Mouse (Mus musculus) myocyte (in vitro differentiated cells): ENCODE measurements around the gene Gm9936.

Experiments used
- CEBPB ChIP-seq: IDR thresholded peaks from 2 replicates; pipeline ENCODE4 v1.6.1; 2011; ENCODE audit warnings: mild to moderate bottlenecking, moderate library complexity; ENCODE audit not compliant: poor library complexity, insufficient read depth, severe bottlenecking
- POLR2A ChIP-seq: IDR thresholded peaks from one replicate; pipeline ENCODE4 v1.6.1; 2011; ENCODE audit warnings: low read depth, mild to moderate bottlenecking, control low read depth, moderate library complexity; ENCODE audit not compliant: insufficient read length
- SRF ChIP-seq: IDR thresholded peaks from one replicate; pipeline ENCODE4 v1.6.1; 2011; ENCODE audit warnings: low read depth; ENCODE audit not compliant: control insufficient read depth, insufficient read length
- TCF12 ChIP-seq: IDR thresholded peaks from one replicate; pipeline ENCODE4 v1.6.1; 2011; ENCODE audit warnings: mild to moderate bottlenecking, control low read depth; ENCODE audit not compliant: poor library complexity, insufficient read depth, severe bottlenecking
- USF1 ChIP-seq: IDR thresholded peaks from one replicate; pipeline ENCODE4 v1.6.1; 2011; ENCODE audit warnings: low read depth, mild to moderate bottlenecking, control low read depth, moderate library complexity

- TF ChIP-seq USF1: no peak
- no peak for TF ChIP-seq CEBPB
- TF ChIP-seq POLR2A: no peak
- no peak for TF ChIP-seq SRF
- no peak for TF ChIP-seq TCF12
Observed at GRCm38 (mm10) chr5:114865279-114865678, 6.8 kb upstream of the Gm9936 start.
